Mouse (Mus musculus) liver, embryonic 15.5 days (tissue): ENCODE data around the gene Hectd3. TPM values are rescaled to one million over a fixed set of nuclear protein-coding genes. Genes with fewer than 3 reads are reported as not detected.

Source experiments
- ATAC-seq: fragments of 200-750 bp; cut with Nextera tagmentation; 2 replicates; pipeline ENCODE4 v1.8.0; 2017; ENCODE audit warnings: moderate number of reproducible peaks, mild to moderate bottlenecking, moderate library complexity; ENCODE audit not compliant: insufficient read depth
- H3K27ac ChIP-seq: fragments of 300-500 bp; sonication (generic); replicated peaks from 2 replicates; pipeline ENCODE4 v1.5.1; 2015; ENCODE audit warnings: mild to moderate bottlenecking, inconsistent platforms
- H3K27me3 ChIP-seq: fragments of 300-500 bp; sonication (generic); 2 replicates; pipeline ENCODE4 v1.6.1; 2015; ENCODE audit warnings: mild to moderate bottlenecking, inconsistent platforms
- H3K36me3 ChIP-seq: fragments of 300-500 bp; sonication (generic); replicated peaks from 2 replicates; pipeline ENCODE4 v1.6.1; 2015; ENCODE audit warnings: moderate library complexity, mild to moderate bottlenecking, inconsistent platforms
- H3K4me1 ChIP-seq: fragments of 300-500 bp; sonication (generic); replicated peaks from 2 replicates; pipeline ENCODE4 v1.6.1; 2015; ENCODE audit warnings: inconsistent platforms
- H3K4me2 ChIP-seq: fragments of 300-500 bp; sonication (generic); 2 replicates; pipeline ENCODE4 v1.6.1; 2015; ENCODE audit warnings: moderate library complexity, mild to moderate bottlenecking, inconsistent platforms
- H3K4me3 ChIP-seq: fragments of 300-500 bp; sonication (generic); replicated peaks from 2 replicates; pipeline ENCODE4 v1.5.1; 2015; ENCODE audit warnings: mild to moderate bottlenecking, inconsistent platforms
- H3K9ac ChIP-seq: fragments of 300-500 bp; sonication (generic); 2 replicates; pipeline ENCODE4 v1.6.1; 2015; ENCODE audit warnings: moderate library complexity, mild to moderate bottlenecking, inconsistent platforms
- H3K9me3 ChIP-seq: fragments of 300-500 bp; sonication (generic); replicated peaks from 2 replicates; pipeline ENCODE4 v1.6.1; 2016; ENCODE audit warnings: inconsistent platforms
- WGBS: fragments of 180-500 bp; shearing (Covaris S2); methylation state at CpG from one replicate; pipeline ENCODE4 v1.1.7; 2015; ENCODE audit warnings: mixed read lengths; ENCODE audit not compliant: insufficient replicate concordance; 5-methylcytosine and 5-hydroxymethylcytosine counted together
- polyA plus RNA-seq: library from polyadenylated mRNA; unstranded; fragments of >200 nt; fragmentation: Nextera tagmentation; extraction: Ambion mirVana; gene quantifications from 2 replicates; pipeline ENCODE4 v1.2.1, GENCODE M21; 2015

The Hectd3 gene
- polyA plus RNA-seq, 1 experiment from 2014 or later, result 8.3 TPM

GRCm38 (mm10) chr4:116995798-116996135, 650 bp downstream of the Hectd3 start:
- H3K27me3 ChIP-seq, result no peaks in the 10 kb centered on the region
- peak overlapping the region; percentile 91 for H3K27ac ChIP-seq
- peaks cover 53% of the 10 kb centered on the region for H3K4me1 ChIP-seq
- peak overlapping the region; percentile 98 for H3K4me3 ChIP-seq
- ATAC-seq, result 0 out of 2 replicates have a peak, but pooled peaks have one; percentile 0
- H3K4me2 ChIP-seq, result peak overlapping the region; percentile 85
- under 1% methylated on average over 16 of the region's 16 CpGs for WGBS
- peaks cover 60% of the 10 kb centered on the region for H3K36me3 ChIP-seq
- no peaks in the 10 kb centered on the region for H3K9me3 ChIP-seq
- peak overlapping the region; percentile 96 for H3K9ac ChIP-seq

GRCm38 (mm10) chr4:116999513-117000154, 4.5 kb downstream of the Hectd3 start:
- Histone ChIP-seq H3K27ac (no peak overlapping the region), H3K9ac (no peak overlapping the region), H3K4me3 (no peak overlapping the region), H3K36me3 (peaks cover 72% of the 10 kb centered on the region), H3K9me3 (no peaks in the 10 kb centered on the region), H3K4me1 (peaks cover 25% of the 10 kb centered on the region), H3K27me3 (no peaks in the 10 kb centered on the region), H3K4me2 (no peak overlapping the region)
- 86% methylated on average over 17 of the region's 17 CpGs for WGBS
- ATAC-seq, result no peak

DNA sequence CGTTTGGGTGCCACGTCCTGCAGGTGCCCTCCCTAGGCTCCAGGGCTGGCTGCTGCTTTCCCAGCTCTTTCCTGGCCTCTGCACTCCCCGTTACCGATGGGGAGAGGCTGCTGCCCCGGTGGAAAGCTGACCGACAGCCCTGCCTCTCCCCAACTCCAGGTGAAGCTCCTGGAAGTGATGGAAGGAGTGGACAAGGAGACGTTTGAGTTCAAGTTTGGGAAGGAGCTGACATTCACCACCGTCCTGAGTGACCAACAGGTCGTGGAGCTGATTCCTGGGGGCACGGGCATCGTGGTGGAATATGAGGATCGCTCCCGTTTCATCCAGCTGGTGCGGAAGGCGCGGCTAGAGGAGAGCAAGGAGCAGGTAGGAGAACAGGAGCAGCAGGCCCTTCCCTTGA, 6.8 kb downstream of the Hectd3 start:
- no peak for ATAC-seq
- 0 out of 2 replicates have a peak, but pooled peaks cover under 1% of the 10 kb centered on the region for H3K27me3 ChIP-seq
- no peaks in the 10 kb centered on the region for H3K9me3 ChIP-seq
- H3K9ac ChIP-seq, result no peak overlapping the region
- 84% methylated on average over 16 of the region's 16 CpGs for WGBS
- peaks cover 68% of the 10 kb centered on the region for H3K36me3 ChIP-seq
- no peak overlapping the region for H3K4me2 ChIP-seq
- peaks cover 5% of the 10 kb centered on the region for H3K4me1 ChIP-seq
- H3K4me3 ChIP-seq, result no peak overlapping the region
- H3K27ac ChIP-seq, result no peak overlapping the region

DNA sequence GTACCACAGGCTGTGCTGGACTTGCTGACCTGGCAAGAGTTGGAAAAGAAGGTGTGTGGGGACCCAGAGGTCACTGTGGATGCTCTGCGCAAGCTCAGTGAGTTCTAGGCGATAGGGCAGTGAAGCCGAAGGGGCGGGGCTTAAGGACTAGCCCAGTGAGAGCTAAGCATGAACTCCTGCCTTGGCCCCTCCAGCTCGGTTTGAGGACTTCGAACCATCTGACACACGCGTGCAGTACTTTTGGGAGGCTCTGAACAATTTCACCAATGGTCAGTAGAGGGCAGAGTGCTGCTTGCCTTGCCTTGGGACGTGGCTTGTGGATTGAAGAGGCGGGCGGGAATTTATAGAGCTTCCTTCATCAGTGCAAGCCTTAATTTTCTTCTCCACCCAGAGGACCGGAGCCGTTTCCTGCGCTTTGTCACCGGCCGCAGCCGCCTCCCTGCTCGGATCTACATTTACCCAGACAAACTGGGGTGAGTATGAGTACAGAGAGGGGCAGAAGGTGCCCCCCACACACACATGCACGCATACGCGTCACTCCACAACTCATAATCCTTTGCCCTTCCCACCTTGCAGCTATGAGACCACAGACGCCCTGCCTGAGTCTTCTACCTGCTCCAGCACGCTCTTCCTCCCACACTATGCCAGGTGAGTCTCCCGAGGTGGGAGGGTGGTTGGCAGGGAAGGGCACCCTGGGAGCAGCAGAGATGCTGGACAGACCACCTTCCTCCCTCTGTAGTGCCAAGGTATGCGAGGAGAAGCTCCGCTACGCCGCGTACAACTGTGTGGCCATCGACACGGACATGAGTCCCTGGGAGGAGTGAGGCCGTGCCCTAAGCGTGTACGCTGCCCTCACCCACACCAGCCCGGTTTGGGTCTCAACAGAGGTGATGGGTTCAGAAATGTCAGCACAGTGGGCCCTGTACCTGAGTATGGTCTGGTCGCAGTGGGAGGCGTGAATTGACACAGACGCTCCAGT, 7.7 kb downstream of the Hectd3 start:
- Histone ChIP-seq H3K4me3 (no peak overlapping the region), H3K4me2 (no peak overlapping the region), H3K36me3 (peaks cover 63% of the 10 kb centered on the region), H3K9ac (no peak overlapping the region), H3K9me3 (no peaks in the 10 kb centered on the region), H3K4me1 (peaks cover 3% of the 10 kb centered on the region), H3K27ac (no peak overlapping the region), H3K27me3 (0 out of 2 replicates have a peak, but pooled peaks cover 8% of the 10 kb centered on the region)
- peak; percentile 22; the same call in 1 of the 2 replicates for ATAC-seq
- 58% methylated on average over 38 of the region's 38 CpGs for WGBS

GRCm38 (mm10) chr4:117004649-117005048, 9.5 kb downstream of the Hectd3 start:
- Histone ChIP-seq H3K36me3 (peaks cover 48% of the 10 kb centered on the region), H3K9me3 (no peaks in the 10 kb centered on the region), H3K4me2 (no peak overlapping the region), H3K4me1 (peaks cover 3% of the 10 kb centered on the region), H3K9ac (no peak overlapping the region), H3K4me3 (no peak overlapping the region), H3K27me3 (0 out of 2 replicates have a peak, but pooled peaks cover 8% of the 10 kb centered on the region), H3K27ac (no peak overlapping the region)
- WGBS, result 66% methylated on average over 4 of the region's 4 CpGs
- no peak for ATAC-seq

- 66% methylated on average over 7 of the region's 7 CpGs for WGBS
- 0 out of 2 replicates have a peak, but pooled peaks cover 8% of the 10 kb centered on the region for H3K27me3 ChIP-seq
- peaks cover 3% of the 10 kb centered on the region for H3K4me1 ChIP-seq
- no peak overlapping the region for H3K4me2 ChIP-seq
- no peaks in the 10 kb centered on the region for H3K9me3 ChIP-seq
- no peak overlapping the region for H3K27ac ChIP-seq
- no peak overlapping the region for H3K4me3 ChIP-seq
- no peak for ATAC-seq
- H3K36me3 ChIP-seq, result peaks cover 36% of the 10 kb centered on the region
- no peak overlapping the region for H3K9ac ChIP-seq
These were observed 10.7 kb downstream of the Hectd3 start for GRCm38 (mm10) chr4:117005611-117006400.

DNA sequence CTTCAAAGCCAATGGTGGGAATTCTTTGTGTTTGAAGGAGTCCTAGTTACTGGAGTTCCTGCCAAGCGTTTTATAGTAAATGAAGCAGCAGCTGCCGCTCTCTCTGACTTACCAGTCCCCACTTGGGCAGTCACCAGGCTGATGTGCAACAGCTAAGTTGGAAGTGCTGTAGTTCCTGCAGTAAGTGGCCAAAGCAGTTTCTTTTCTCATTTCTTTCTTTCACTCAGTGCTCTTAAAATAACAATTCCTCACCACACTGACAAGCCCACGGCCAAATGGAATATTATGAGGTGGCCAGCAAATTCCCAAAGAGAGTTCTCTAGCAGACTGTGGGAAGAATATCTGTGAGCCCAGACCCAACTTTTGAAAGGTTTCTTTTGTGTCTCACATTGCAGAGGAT, 11.9 kb downstream of the Hectd3 start:
- Histone ChIP-seq H3K27me3 (0 out of 2 replicates have a peak, but pooled peaks cover 8% of the 10 kb centered on the region), H3K9me3 (no peaks in the 10 kb centered on the region), H3K9ac (no peak overlapping the region), H3K4me3 (no peak overlapping the region), H3K4me2 (no peak overlapping the region), H3K27ac (no peak overlapping the region), H3K4me1 (peaks cover 3% of the 10 kb centered on the region), H3K36me3 (peaks cover 24% of the 10 kb centered on the region)
- ATAC-seq, result no peak
- 68% methylated on average over 3 of the region's 3 CpGs for WGBS

DNA sequence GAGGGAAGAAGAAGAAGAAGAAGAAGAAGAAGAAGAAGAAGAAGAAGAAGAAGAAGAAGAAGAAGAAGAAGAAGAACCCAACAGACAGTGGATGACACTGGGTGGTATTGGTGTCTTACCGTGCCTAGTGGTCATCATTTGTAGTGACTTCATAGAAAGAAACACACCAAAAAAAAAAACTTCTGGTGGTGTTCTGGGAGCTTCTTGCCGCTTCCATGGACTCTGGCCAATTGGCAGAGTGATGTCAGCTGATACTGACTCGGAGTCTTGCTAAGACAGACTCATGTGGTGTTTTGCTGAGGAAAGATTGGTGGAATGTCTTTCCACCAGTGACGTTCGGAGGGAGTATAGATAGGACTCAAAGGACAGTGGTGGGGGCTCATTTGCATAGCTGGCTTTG, 15.1 kb downstream of the Hectd3 start:
- H3K27ac ChIP-seq, result no peak overlapping the region
- WGBS, result 67% methylated on average over 5 of the region's 5 CpGs
- H3K9me3 ChIP-seq, result no peaks in the 10 kb centered on the region
- peaks cover 8% of the 10 kb centered on the region; the same call in 1 of the 2 replicates for H3K27me3 ChIP-seq
- ATAC-seq, result no peak
- no peaks in the 10 kb centered on the region for H3K4me1 ChIP-seq
- no peak overlapping the region for H3K4me3 ChIP-seq
- H3K4me2 ChIP-seq, result no peak overlapping the region
- H3K36me3 ChIP-seq, result no peaks in the 10 kb centered on the region
- H3K9ac ChIP-seq, result no peak overlapping the region

- H3K4me3 ChIP-seq, result no peak overlapping the region
- H3K9ac ChIP-seq, result no peak overlapping the region
- ATAC-seq, result no peak
- no peak overlapping the region for H3K4me2 ChIP-seq
- H3K27me3 ChIP-seq, result no peaks in the 10 kb centered on the region; the same call in 1 of the 2 replicates
- WGBS, result 73% methylated on average over 6 of the region's 6 CpGs
- H3K36me3 ChIP-seq, result no peaks in the 10 kb centered on the region
- peaks cover under 1% of the 10 kb centered on the region; the same call in 1 of the 2 replicates for H3K4me1 ChIP-seq
- no peaks in the 10 kb centered on the region for H3K9me3 ChIP-seq
- H3K27ac ChIP-seq, result no peak overlapping the region
These were observed 18.5 kb downstream of the Hectd3 start for GRCm38 (mm10) chr4:117013596-117013995.

DNA sequence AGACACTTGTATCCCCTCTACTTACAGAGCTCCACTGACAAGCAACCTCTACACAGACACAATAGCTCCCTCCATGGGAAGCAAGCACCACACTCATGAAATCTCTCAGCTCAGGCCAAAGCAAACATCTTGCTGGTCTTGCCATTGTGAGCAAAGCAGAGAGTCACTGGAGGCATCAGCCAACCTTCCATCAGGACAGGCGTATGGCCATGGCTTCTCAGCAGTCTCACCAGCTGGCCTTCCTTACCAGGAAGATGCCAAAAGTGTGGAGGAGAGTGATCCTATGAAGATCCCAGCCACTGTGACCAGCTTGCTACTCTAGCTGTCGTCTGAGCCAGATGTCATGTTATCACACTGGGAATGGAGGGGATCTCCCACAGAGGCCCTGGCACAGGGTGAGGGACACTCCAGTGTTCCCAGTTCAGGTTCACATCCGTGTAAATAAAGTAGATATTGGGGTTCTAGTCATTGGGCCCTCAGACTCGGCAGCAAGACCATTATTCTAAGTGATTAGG, 19.8 kb downstream of the Hectd3 start:
- no peaks in the 10 kb centered on the region for H3K36me3 ChIP-seq
- no peaks in the 10 kb centered on the region; the same call in 1 of the 2 replicates for H3K27me3 ChIP-seq
- H3K9ac ChIP-seq, result no peak overlapping the region
- WGBS, result 47% methylated on average over 4 of the region's 4 CpGs
- H3K27ac ChIP-seq, result no peak overlapping the region
- H3K4me1 ChIP-seq, result peaks cover 14% of the 10 kb centered on the region
- H3K4me3 ChIP-seq, result no peak overlapping the region
- ATAC-seq, result no peak
- H3K4me2 ChIP-seq, result no peak overlapping the region
- no peaks in the 10 kb centered on the region for H3K9me3 ChIP-seq
